Mouse (Mus musculus): ENCODE measurements around the gene Mad2l1bp. TPM values are rescaled to one million over a fixed set of nuclear protein-coding genes. Genes with fewer than 3 reads are reported as not detected.

Gene Mad2l1bp
- total RNA-seq (2023): 10 to 100 TPM; 26.4 to 27.0 TPM

DNA sequence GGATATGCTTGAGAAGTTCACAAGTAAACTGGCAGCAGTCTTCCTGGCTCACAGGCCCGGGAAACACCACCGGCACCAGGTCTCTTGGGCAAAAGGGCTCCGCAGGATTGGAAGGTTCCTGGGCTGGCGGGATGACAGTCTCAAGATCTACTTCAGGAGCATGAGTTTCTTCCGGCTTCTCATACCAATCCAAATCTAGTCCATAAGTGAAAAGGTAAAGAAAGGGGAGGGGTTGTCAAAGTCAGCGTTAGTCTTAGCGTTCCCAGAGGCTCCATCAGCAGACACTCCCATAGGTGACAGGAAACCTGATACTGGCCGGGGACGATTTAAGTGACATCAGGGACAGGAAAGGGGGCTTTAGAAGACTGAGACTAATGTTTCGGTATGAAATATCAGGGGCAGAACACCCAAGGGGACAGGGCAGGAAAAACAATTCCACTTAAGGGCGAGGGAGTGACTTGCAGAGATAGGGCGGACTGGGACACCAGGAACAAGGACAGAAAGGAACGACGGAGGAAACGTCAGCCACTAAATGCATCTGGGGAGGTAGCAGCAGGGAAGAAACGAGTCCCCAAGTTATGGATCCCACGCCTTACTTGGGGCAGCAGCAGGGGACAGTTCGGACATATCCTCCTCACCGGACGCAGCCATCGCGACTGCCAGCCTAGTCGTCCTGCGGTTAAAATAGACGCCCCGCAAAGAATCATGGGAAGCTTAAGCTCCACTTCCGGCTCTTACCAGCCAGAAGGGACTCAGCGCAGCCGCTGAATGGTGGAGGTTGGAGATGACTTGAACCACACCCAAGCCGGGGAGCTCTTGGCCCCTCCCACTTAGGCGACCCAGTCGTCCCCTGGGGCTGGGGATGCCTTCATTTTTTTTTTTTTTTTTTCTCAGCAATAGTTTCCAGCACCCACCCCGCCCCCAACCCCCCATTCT, at the start of gene Mad2l1bp:
TSS of gene Mad2l1bp (minus strand) at position 707 of the 936 bp plus-strand sequence.

DNA sequence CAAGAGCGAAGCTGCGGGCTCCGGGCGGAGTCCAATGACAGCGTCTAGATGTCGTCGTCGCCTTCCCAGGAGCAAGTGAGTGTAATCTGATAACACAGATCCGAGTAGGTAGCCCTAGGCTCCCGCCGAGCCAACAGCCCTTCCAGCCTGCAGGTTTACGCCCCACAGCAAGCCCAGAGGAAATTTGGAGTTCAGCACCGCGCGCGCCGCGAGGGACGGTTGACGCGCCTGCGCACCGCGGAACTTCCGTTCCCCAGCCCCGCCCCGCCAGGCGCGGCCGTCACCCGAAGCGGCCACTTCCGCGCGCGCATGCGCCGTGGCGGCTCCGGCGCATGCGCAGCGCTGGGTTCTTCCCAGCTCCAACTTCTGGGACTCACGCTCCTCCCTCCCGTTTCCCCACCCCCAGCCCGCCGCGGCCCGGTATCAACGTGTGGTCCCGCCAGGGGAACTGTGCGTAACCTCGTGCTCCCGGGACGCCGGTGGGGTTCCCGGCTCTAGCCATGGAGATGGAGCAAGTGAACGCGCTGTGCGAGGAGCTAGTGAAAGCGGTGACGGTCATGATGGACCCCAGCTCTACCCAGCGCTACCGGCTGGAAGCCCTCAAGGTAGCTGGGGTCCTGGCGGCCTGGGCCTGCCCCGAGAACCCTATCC, 49.2 kb upstream of the Mad2l1bp start, which contains the start of the genes Polh and Xpo5:
TSS of gene Polh (minus strand) at position 225 of the 651 bp plus-strand sequence.
TSS of gene Xpo5 (plus strand) at position 362 of the 651 bp plus-strand sequence.

DNA sequence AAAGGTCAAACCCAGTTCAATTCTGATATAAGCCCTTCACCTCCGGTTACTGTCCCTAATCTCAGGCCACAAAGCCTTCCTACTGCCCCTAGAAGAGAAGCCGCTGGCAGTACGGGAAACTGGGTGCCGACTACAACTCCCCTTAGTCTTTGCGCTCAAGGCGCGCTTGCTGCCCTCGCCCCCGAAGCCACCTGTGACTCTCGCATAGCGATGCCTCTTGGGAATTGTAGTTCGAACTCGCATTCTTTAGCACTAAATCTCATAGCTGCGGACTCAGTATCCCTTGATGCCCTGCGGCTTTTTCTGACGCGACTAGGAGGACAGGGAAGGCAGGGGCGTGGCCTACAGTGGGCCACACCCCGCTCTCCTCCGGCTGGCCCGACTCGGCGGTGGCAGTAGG, 7.3 kb upstream of the Mad2l1bp start, which contains the start of gene Gtpbp2:
TSS of gene Gtpbp2 (plus strand) at position 347 of the 400 bp plus-strand sequence.

DNA sequence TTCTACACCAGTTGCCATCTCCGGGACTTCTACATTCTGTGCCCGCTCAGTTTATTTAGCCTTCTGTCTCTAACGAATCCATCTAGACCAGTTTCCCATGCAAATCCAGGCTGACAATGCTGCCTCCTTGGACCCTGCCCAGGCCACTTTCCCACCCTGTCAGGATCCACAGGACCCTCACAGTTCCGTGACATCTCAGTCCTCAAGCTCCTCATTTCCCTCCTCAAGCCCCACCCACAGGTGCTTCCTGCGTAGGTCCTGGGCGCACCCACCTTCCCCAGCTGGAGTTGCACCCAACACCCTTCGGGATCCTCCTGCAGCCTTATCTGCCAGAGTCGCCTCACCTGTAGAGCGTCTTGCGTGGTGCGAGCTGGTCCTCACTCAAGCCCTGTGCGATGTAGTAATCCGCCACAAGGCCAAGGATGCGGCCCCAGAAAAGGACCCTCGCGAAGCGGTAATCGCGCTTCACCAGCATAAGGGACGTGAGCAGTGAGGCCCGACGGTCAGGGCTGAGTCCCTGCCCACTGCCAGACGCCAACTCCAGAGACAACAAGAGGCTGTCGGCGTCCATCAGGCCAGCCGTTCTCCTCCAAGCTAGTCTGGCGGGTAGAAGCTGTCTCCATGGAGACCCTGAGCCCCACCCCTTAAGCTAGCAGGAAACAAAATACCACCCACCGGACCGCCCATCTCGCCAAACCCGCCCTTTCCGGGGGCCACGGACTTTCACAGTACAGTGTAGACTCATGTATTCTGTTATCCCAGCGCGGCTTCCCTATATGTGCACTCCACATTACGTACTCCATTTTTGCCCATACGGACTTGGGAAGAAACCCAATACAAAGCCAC, 9.6 kb downstream of the Mad2l1bp start, which contains the start of gene Rsph9:
TSS of gene Rsph9 (minus strand) at position 639 of the 846 bp plus-strand sequence.

DNA sequence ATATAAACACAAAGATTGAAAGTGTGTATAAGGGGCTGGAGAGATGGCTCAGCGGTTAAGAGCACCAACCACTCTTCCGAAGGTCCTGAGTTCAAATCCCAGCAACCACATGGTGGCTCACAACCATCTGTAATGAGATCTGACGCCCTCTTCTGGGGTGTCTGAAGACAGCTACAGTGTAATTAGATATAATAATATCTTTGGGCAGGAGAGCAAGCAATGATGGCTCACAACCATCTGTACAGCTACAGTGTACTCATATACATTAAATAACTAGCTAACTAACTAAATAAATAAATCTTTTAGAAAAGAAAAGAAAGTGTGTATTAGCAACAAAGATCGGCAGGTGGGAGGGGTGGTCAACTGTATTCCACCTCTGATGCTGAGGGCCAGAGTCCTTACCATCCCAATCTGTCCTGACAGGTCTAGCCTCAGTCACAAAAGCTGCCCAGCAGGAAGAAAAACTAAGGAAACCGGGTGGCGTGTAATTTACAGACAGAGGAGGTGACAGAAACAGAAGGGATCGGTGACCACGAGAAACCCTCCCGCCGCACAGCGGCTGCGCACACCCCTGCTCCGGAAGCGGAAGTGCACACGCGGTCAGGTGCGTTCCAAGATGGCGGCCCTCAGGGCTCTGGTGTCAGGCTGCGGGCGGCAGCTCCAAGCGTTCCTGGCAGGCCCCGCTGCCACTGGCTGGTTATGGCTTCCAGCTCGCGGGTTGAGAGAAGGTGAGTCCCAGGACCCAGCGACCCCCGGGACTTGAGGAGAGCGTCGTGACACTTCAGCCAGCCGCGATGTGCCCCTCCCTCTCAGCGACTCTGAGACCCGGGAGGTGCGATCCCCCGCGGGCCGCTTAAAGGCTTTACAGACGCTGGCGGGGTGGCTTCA, 42.7 kb downstream of the Mad2l1bp start, which contains the start of gene Mrps18a:
TSS of gene Mrps18a (plus strand) at position 585 of the 888 bp plus-strand sequence.

Other genes with a start within 250 kb of the Mad2l1bp start
- gene Vegfa, start 121.2 kb downstream of the Mad2l1bp start, total RNA-seq (2023): 1 to 10 TPM; 2.7 to 6.3 TPM
- 10 to 100 TPM; 43.4 to 55.3 TPM for gene Mrps18a, start 42.6 kb downstream of the Mad2l1bp start, total RNA-seq (2023)
- gene Rsph9, start 9.3 kb downstream of the Mad2l1bp start, total RNA-seq (2023): under 1 TPM in 1 of 2 experiments, not detected in 1; 0.78 TPM
- gene Gtpbp2, start 7.5 kb upstream of the Mad2l1bp start, total RNA-seq (2023): 100 to 1,000 TPM; 272 to 277 TPM
- 10 to 100 TPM; 15.6 to 16.4 TPM for gene Polh, start 49.1 kb upstream of the Mad2l1bp start, total RNA-seq (2023)
- 10 to 100 TPM; 45.0 to 48.6 TPM for gene Xpo5, start 49.2 kb upstream of the Mad2l1bp start, total RNA-seq (2023)
- gene Polr1c, start 94.5 kb upstream of the Mad2l1bp start, total RNA-seq (2023): 10 to 100 TPM; 55.1 to 63.8 TPM
- gene Yipf3, start 94.5 kb upstream of the Mad2l1bp start, total RNA-seq (2023): 10 to 100 TPM; 69.4 to 79.0 TPM
- gene Lrrc73, start 100.0 kb upstream of the Mad2l1bp start, total RNA-seq (2023): 1 to 10 TPM; 1.7 to 1.9 TPM
- gene Tjap1, start 129.5 kb upstream of the Mad2l1bp start, total RNA-seq (2023): 10 to 100 TPM; 58.8 to 59.3 TPM
- gene Dlk2, start 143.9 kb upstream of the Mad2l1bp start, total RNA-seq (2023): not detected
- gene Abcc10, start 174.8 kb upstream of the Mad2l1bp start, total RNA-seq (2023): 10 to 100 TPM; 14.6 to 15.8 TPM
- gene Zfp318, start 230.2 kb upstream of the Mad2l1bp start, total RNA-seq (2023): 100 to 1,000 TPM; 305 to 314 TPM

Measured in B cell, adult 67 days (primary cell).